Mouse (Mus musculus): ENCODE results near the gene Ggt6.

GRCm38 (mm10) chr11:72487739-72488138 lies 52.4 kb downstream of the Ggt6 start:
- TF ChIP-seq CTCF (IDR thresholded peaks at IDR 0.05; ENCODE audit: extremely low read depth, insufficient read depth, insufficient read length, insufficient replicate concordance) (no peak), POLR2A (IDR thresholded peaks at IDR 0.05; ENCODE audit: low read depth, low read length) (no peak)

Measured in spleen, adult 2 months (tissue).